Comparison of ENCODE assay signal across 16 mouse cellular contexts in the genomic region with DNA sequence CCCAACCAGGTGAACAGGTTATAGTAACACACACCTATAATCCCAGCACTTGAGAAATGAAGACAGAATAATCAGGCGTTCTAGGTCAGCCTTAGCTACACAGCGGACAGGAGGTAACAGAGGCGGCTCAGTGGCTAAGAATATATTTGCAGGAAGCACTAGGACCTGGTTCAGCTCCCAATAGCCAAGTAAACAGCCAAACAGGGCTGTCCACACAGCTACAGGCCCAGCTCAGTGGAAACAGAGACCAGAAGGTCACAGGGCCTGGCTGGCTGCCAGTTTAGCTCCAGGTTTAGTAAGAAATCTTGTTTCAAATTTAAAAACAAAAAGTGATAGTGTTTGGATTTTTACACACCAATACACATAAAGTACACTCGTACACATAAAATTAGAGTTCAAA. TPM values are rescaled to one million over a fixed set of nuclear protein-coding genes. Genes with fewer than 3 reads are reported as not detected.
DNase-seq lines count a peak whose midpoint lies in the region; ATAC-seq and TF ChIP-seq lines count a peak whose summit lies in the region.
"Had no signal": no experiment of that assay in that cellular context is flagged by ENCODE, and none has a peak within 500 bp of the region (broad histone marks: within the 10 kb centered on the region; RNA-seq: fewer than 3 reads in every experiment).

No protein-coding gene starts in this region.

- no peak overlapping the region for H3K27ac ChIP-seq in lung, postnatal 0 days (ENCODE audit: low read length)
- no peak overlapping the region for H3K27ac ChIP-seq in hindbrain, embryonic 13.5 days
- H3K27ac ChIP-seq: forebrain, embryonic 13.5 days; intestine, embryonic 15.5 days; stomach, postnatal 0 days had no signal

- TF ChIP-seq EP300 in lung, postnatal 0 days (IDR thresholded peaks at IDR 0.05): no peak

- DNase-seq in heart, adult 8-10 months (ENCODE audit: low spot score): peak; percentile 21
- no peak for DNase-seq in heart, adult 18-20 months
- DNase-seq in lung, postnatal 14 days: peak; percentile 24
- DNase-seq in lung, postnatal 0 days (ENCODE audit: low spot score): no peak
- DNase-seq in adrenal gland, postnatal 10 days: peak; percentile 78
- DNase-seq in kidney, postnatal 25 days: peak; percentile 71 to 72

- ATAC-seq in lung, postnatal 0 days: no peak
- ATAC-seq in inflammation-experienced regulatory T-cells, adult 6 months: no peak
- ATAC-seq in hindbrain, embryonic 13.5 days (ENCODE audit: low FRiP score): no peak
- ATAC-seq: activated CD4-positive, CD25-positive, alpha-beta regulatory T cell, adult 4 months; forebrain, embryonic 13.5 days; intestine, embryonic 15.5 days had no signal

- no peak overlapping the region for H3K4me2 ChIP-seq in lung, postnatal 0 days (replicated peaks; ENCODE audit: low read depth, low read length)
- H3K4me2 ChIP-seq in hindbrain, embryonic 13.5 days: no peak overlapping the region
- H3K4me2 ChIP-seq: forebrain, embryonic 13.5 days; intestine, embryonic 15.5 days had no signal

- WGBS in lung, postnatal 0 days: 62% methylated on average over 4 of the region's 4 CpGs
- 86% methylated on average over 4 of the region's 4 CpGs for WGBS in hindbrain, embryonic 13.5 days

- no peaks in the 10 kb centered on the region; the same call in 1 of the 2 replicates for H3K27me3 ChIP-seq in lung, postnatal 0 days (replicated peaks; ENCODE audit: insufficient read depth, low read length)
- peaks cover 81% of the 10 kb centered on the region for H3K27me3 ChIP-seq in hindbrain, embryonic 13.5 days

- no peaks in the 10 kb centered on the region for H3K4me1 ChIP-seq in lung, postnatal 0 days (ENCODE audit: insufficient read depth, low read depth, low read length)
- peaks cover 6% of the 10 kb centered on the region; the same call in 1 of the 2 replicates for H3K4me1 ChIP-seq in hindbrain, embryonic 13.5 days (replicated peaks)
- H3K4me1 ChIP-seq: intestine, embryonic 15.5 days had no signal

- no peaks in the 10 kb centered on the region for H3K36me3 ChIP-seq in lung, postnatal 0 days (ENCODE audit: insufficient read depth, low read length)
- 0 out of 2 replicates have a peak, but pooled peaks cover 5% of the 10 kb centered on the region for H3K36me3 ChIP-seq in hindbrain, embryonic 13.5 days
- H3K36me3 ChIP-seq: intestine, embryonic 15.5 days had no signal

- no peak for TF ChIP-seq CTCF in lung, postnatal 0 days (IDR thresholded peaks at IDR 0.05)

- H3K9me3 ChIP-seq in lung, postnatal 0 days (ENCODE audit: low read length): no peaks in the 10 kb centered on the region
- no peaks in the 10 kb centered on the region for H3K9me3 ChIP-seq in hindbrain, embryonic 13.5 days
- H3K9me3 ChIP-seq: forebrain, embryonic 13.5 days; intestine, embryonic 15.5 days had no signal

- H3K9ac ChIP-seq in lung, postnatal 0 days (replicated peaks; ENCODE audit: low read depth): no peak overlapping the region
- no peak overlapping the region for H3K9ac ChIP-seq in hindbrain, embryonic 13.5 days
- H3K9ac ChIP-seq: forebrain, embryonic 13.5 days; intestine, embryonic 15.5 days had no signal

- H3K4me3 ChIP-seq in lung, postnatal 0 days (ENCODE audit: low read depth, low read length): no peak overlapping the region
- H3K4me3 ChIP-seq in hindbrain, embryonic 13.5 days: no peak overlapping the region
- H3K4me3 ChIP-seq: forebrain, embryonic 13.5 days; intestine, embryonic 15.5 days had no signal

RNA-seq across cellular contexts. Expression of gene Kcp, which starts 13.7 kb away (rescaled TPM):
- 1 to 10 TPM; 2.0 to 4.8 (median 2.8) TPM for total RNA-seq in heart, adult 8-10 months (2022)
- total RNA-seq in heart, adult 18-20 months (2021): 1 to 10 TPM; 2.6 to 3.1 TPM
- polyA plus RNA-seq in lung, postnatal 0 days (2015; fragmentation: Nextera tagmentation; extraction: Ambion mirVana): 4.0 and 4.8 TPM in 2 replicates
- total RNA-seq in adrenal gland, postnatal 10 days (2021): 1 to 10 TPM; 7.0 to 7.1 TPM
- polyA plus RNA-seq in inflammation-experienced regulatory T-cells, adult 6 months (2017; shearing (Covaris generic)): under 1 TPM in 1 of 3 experiments, not detected in 2; 0.16 TPM
- 20.1 and 20.5 TPM in 2 replicates for polyA plus RNA-seq in hindbrain, embryonic 13.5 days (2015; fragmentation: Nextera tagmentation; extraction: Ambion mirVana)
- total RNA-seq: hematopoietic stem cell, adult 5-6 weeks had no signal

RNA-seq across cellular contexts. Expression of gene Atp6v1fnb, which starts 22.9 kb away (rescaled TPM):
- total RNA-seq in heart, adult 8-10 months (2022): not detected
- total RNA-seq in heart, adult 18-20 months (2021): not detected
- polyA plus RNA-seq in lung, postnatal 0 days (2015; fragmentation: Nextera tagmentation; extraction: Ambion mirVana): not detected in 2 replicates
- under 1 TPM in 1 of 2 experiments, not detected in 1; 0.45 TPM for total RNA-seq in adrenal gland, postnatal 10 days (2021)
- polyA plus RNA-seq in inflammation-experienced regulatory T-cells, adult 6 months (2017; shearing (Covaris generic)): not detected
- 0.57 and 1.0 TPM in 2 replicates for polyA plus RNA-seq in hindbrain, embryonic 13.5 days (2015; fragmentation: Nextera tagmentation; extraction: Ambion mirVana)
- total RNA-seq: gastrocnemius, adult 8-10 months had no signal
- polyA plus RNA-seq: activated CD4-positive, CD25-positive, alpha-beta regulatory T cell, adult 4 months; embryonic facial prominence, embryonic 14.5 days; limb, embryonic 14.5 days; stomach, postnatal 0 days had no signal

RNA-seq across cellular contexts. Expression of gene Atp6v1f, which starts 26.6 kb away (rescaled TPM):
- 100 to 1,000 TPM; 128 to 134 (median 131) TPM for total RNA-seq in heart, adult 8-10 months (2022)
- total RNA-seq in heart, adult 18-20 months (2021): 100 to 1,000 TPM; 111 to 118 TPM
- polyA plus RNA-seq in lung, postnatal 0 days (2015; fragmentation: Nextera tagmentation; extraction: Ambion mirVana): 264 and 293 TPM in 2 replicates
- 100 to 1,000 TPM; 183 to 191 TPM for total RNA-seq in adrenal gland, postnatal 10 days (2021)
- 100 to 1,000 TPM; 332 to 391 (median 358) TPM for polyA plus RNA-seq in inflammation-experienced regulatory T-cells, adult 6 months (2017; shearing (Covaris generic))
- polyA plus RNA-seq in hindbrain, embryonic 13.5 days (2015; fragmentation: Nextera tagmentation; extraction: Ambion mirVana): 337 and 340 TPM in 2 replicates

RNA-seq across cellular contexts. Expression of gene Irf5, which starts 32.3 kb away (rescaled TPM):
- total RNA-seq in heart, adult 8-10 months (2022): 1 to 10 TPM; 2.0 to 4.0 (median 2.4) TPM
- total RNA-seq in heart, adult 18-20 months (2021): 1 to 10 TPM; 2.8 to 4.3 TPM
- 8.5 and 8.6 TPM in 2 replicates for polyA plus RNA-seq in lung, postnatal 0 days (2015; fragmentation: Nextera tagmentation; extraction: Ambion mirVana)
- total RNA-seq in adrenal gland, postnatal 10 days (2021): 1 to 10 TPM; 3.8 to 4.8 TPM
- 10 to 100 TPM; 19.2 to 26.7 (median 20.9) TPM for polyA plus RNA-seq in inflammation-experienced regulatory T-cells, adult 6 months (2017; shearing (Covaris generic))
- 2.1 and 2.7 TPM in 2 replicates for polyA plus RNA-seq in hindbrain, embryonic 13.5 days (2015; fragmentation: Nextera tagmentation; extraction: Ambion mirVana)

Comparison
In these comparisons a context has a peak if more than half of its experiments do, and no peak if none do; other contexts are left out.
1. DNase-seq: peak in heart, adult 8-10 months (single experiment), lung, postnatal 14 days (single experiment), adrenal gland, postnatal 10 days (single experiment) and kidney, postnatal 25 days (2 of 2); none in heart, adult 18-20 months (0 of 2) and lung, postnatal 0 days (single experiment).